ENCODE assay signal across 27 mouse cellular contexts in the genomic region with DNA sequence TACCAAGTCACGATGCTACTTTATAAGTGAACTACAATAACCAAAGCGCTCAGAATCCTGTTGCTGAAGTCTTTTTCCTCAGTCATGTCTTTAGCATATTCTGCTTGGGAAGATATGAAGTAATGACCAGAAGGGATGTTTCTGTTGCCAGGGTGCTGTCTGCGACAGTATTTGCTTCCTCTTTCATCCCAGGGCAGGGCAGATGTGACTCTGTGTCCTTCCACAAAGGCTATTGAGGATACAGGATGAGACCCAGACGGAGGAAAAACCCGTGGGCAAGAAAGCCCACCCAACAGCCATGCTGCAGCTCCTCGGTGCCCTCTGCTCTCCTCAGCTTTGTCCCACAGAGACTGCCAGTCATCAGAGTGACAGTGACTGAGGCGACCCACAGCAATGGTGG.
DNase-seq lines count a peak whose midpoint lies in the region; ATAC-seq lines count a peak whose summit lies in the region.
"Had no signal": no experiment of that assay in that cellular context is flagged by ENCODE, and none has a peak within 500 bp of the region (broad histone marks: within the 10 kb centered on the region; RNA-seq: fewer than 3 reads in every experiment).

No protein-coding gene starts in this region.

- intact Hi-C loops in heart, postnatal 14 days (cut with DNase I): no loop called here
- intact Hi-C loops in heart, postnatal 25 days (cut with DNase I): no loop called here

- H3K36me3 ChIP-seq in heart, embryonic 14.5 days (ENCODE audit: control insufficient read depth, insufficient read depth, low read length): no peaks in the 10 kb centered on the region
- no peaks in the 10 kb centered on the region for H3K36me3 ChIP-seq in midbrain, embryonic 10.5 days
- H3K36me3 ChIP-seq in midbrain, embryonic 13.5 days: no peaks in the 10 kb centered on the region
- no peaks in the 10 kb centered on the region for H3K36me3 ChIP-seq in liver, embryonic 12.5 days
- H3K36me3 ChIP-seq: hindbrain, embryonic 12.5 days; limb, embryonic 13.5 days; midbrain, embryonic 12.5 days had no signal

- no peaks in the 10 kb centered on the region for H3K9me3 ChIP-seq in heart, embryonic 14.5 days (ENCODE audit: control insufficient read depth, low read length)
- no peaks in the 10 kb centered on the region for H3K9me3 ChIP-seq in midbrain, embryonic 10.5 days (replicated peaks)
- H3K9me3 ChIP-seq in midbrain, embryonic 13.5 days: no peaks in the 10 kb centered on the region
- H3K9me3 ChIP-seq in liver, embryonic 12.5 days (replicated peaks): no peaks in the 10 kb centered on the region
- H3K9me3 ChIP-seq: hindbrain, embryonic 12.5 days; limb, embryonic 13.5 days; midbrain, embryonic 12.5 days had no signal

- H3K27ac ChIP-seq in heart, embryonic 14.5 days (replicated peaks in 1 of 2; ENCODE audit: control insufficient read depth in 1 of 2, insufficient read depth in 1 of 2, low read depth in 2 of 2, low read length in 2 of 2): peak overlapping the region; percentile 13 to 14; a peak in 1 of 4 replicates
- H3K27ac ChIP-seq in midbrain, embryonic 10.5 days (replicated peaks): peak overlapping the region; percentile 23; the same call in 1 of the 2 replicates
- no peak overlapping the region for H3K27ac ChIP-seq in midbrain, embryonic 13.5 days
- H3K27ac ChIP-seq in liver, embryonic 12.5 days: no peak overlapping the region
- H3K27ac ChIP-seq: heart, adult 2 months; hindbrain, embryonic 12.5 days; hindbrain, postnatal 0 days; limb, embryonic 13.5 days; midbrain, embryonic 12.5 days had no signal

- H3K27me3 ChIP-seq in heart, embryonic 14.5 days (ENCODE audit: control insufficient read depth, insufficient read depth, low read length): no peaks in the 10 kb centered on the region
- no peaks in the 10 kb centered on the region for H3K27me3 ChIP-seq in midbrain, embryonic 10.5 days (ENCODE audit: low read depth, poor library complexity, severe bottlenecking)
- no peaks in the 10 kb centered on the region for H3K27me3 ChIP-seq in midbrain, embryonic 13.5 days
- no peaks in the 10 kb centered on the region for H3K27me3 ChIP-seq in liver, embryonic 12.5 days (replicated peaks)
- H3K27me3 ChIP-seq: CH12.LX; hindbrain, embryonic 12.5 days; limb, embryonic 13.5 days; midbrain, embryonic 12.5 days had no signal

- peak; percentile 86 for DNase-seq in heart, adult 11 months
- no peak for DNase-seq in heart, postnatal 14 days
- DNase-seq in heart, postnatal 25 days (ENCODE audit: low spot score): no peak
- no peak for DNase-seq in midbrain, embryonic 10.5 days (ENCODE audit: low spot score)
- DNase-seq: adrenal gland, adult 2 months; adrenal gland, postnatal 36 days; cerebellum, adult 2 months; cerebellum, postnatal 14 days; gastrocnemius, postnatal 14 days; heart, adult 2 months; kidney, postnatal 14 days; liver, postnatal 0 days; lung, postnatal 10 days; retina, postnatal 1 day; right cerebral cortex, postnatal 14 days had no signal

- H3K4me3 ChIP-seq in heart, embryonic 14.5 days (ENCODE audit: control insufficient read depth in 1 of 2, insufficient read depth in 1 of 2, low read depth in 1 of 2, low read length in 2 of 2): no peak overlapping the region
- no peak overlapping the region for H3K4me3 ChIP-seq in midbrain, embryonic 10.5 days
- H3K4me3 ChIP-seq in midbrain, embryonic 13.5 days (replicated peaks): no peak overlapping the region
- no peak overlapping the region for H3K4me3 ChIP-seq in liver, embryonic 12.5 days
- H3K4me3 ChIP-seq: heart, adult 2 months; hindbrain, embryonic 12.5 days; limb, embryonic 13.5 days; midbrain, embryonic 12.5 days had no signal

- peaks cover 12 to 17% of the 10 kb centered on the region in 2 experiments for H3K4me1 ChIP-seq in heart, embryonic 14.5 days (ENCODE audit: control insufficient read depth in 2 of 2, insufficient read depth in 2 of 2, low read length in 2 of 2)
- H3K4me1 ChIP-seq in midbrain, embryonic 10.5 days: peaks cover 14% of the 10 kb centered on the region; the same call in 1 of the 2 replicates
- H3K4me1 ChIP-seq in midbrain, embryonic 13.5 days (replicated peaks): no peaks in the 10 kb centered on the region
- H3K4me1 ChIP-seq in liver, embryonic 12.5 days: no peaks in the 10 kb centered on the region
- H3K4me1 ChIP-seq: hindbrain, embryonic 12.5 days; limb, embryonic 13.5 days; midbrain, embryonic 12.5 days had no signal

- H3K4me2 ChIP-seq in heart, embryonic 14.5 days (ENCODE audit: low read length): peak overlapping the region; percentile 48
- no peak overlapping the region for H3K4me2 ChIP-seq in midbrain, embryonic 13.5 days (replicated peaks)
- no peak overlapping the region for H3K4me2 ChIP-seq in liver, embryonic 12.5 days
- H3K4me2 ChIP-seq: hindbrain, embryonic 12.5 days; limb, embryonic 13.5 days; midbrain, embryonic 12.5 days had no signal

- 40% methylated on average over 7 of the region's 7 CpGs for WGBS in heart, embryonic 14.5 days
- 91% methylated on average over 7 of the region's 7 CpGs for WGBS in midbrain, embryonic 10.5 days
- WGBS in midbrain, embryonic 13.5 days: 92% methylated on average over 7 of the region's 7 CpGs
- WGBS in liver, embryonic 12.5 days (ENCODE audit: insufficient replicate concordance): 60% methylated on average over 7 of the region's 7 CpGs

- ATAC-seq in heart, embryonic 14.5 days (ENCODE audit: insufficient number of reproducible peaks, insufficient read depth, low FRiP score, low read depth): no peak
- no peak for ATAC-seq in midbrain, embryonic 13.5 days
- ATAC-seq in megakaryocyte progenitor cell, adult 5-6 weeks (replicated peaks; ENCODE audit: poor library complexity): peak; percentile 66
- ATAC-seq in liver, embryonic 12.5 days: no peak
- ATAC-seq: activated CD4-positive, CD25-positive, alpha-beta regulatory T cell, adult 4 months; forebrain, embryonic 14.5 days; hindbrain, postnatal 0 days; intestine, postnatal 0 days; liver, postnatal 0 days had no signal

- H3K9ac ChIP-seq in heart, embryonic 14.5 days (ENCODE audit: low read length): no peak overlapping the region
- H3K9ac ChIP-seq in midbrain, embryonic 13.5 days (replicated peaks): no peak overlapping the region
- no peak overlapping the region for H3K9ac ChIP-seq in liver, embryonic 12.5 days
- H3K9ac ChIP-seq: hindbrain, embryonic 12.5 days; limb, embryonic 13.5 days; liver, postnatal 0 days; midbrain, embryonic 12.5 days had no signal

Comparison
In these comparisons a context has a peak if more than half of its experiments do, and no peak if none do; other contexts are left out.
1. H3K27ac ChIP-seq: peak in heart, embryonic 14.5 days (2 of 2) and midbrain, embryonic 10.5 days (single experiment); none in midbrain, embryonic 13.5 days (single experiment) and liver, embryonic 12.5 days (single experiment).